Mouse (Mus musculus): Measurements from ENCODE around the gene Gm3115.
"Not testable (repeated sequence)": the region's sequence is repeated elsewhere in the genome, so short reads cannot be mapped to it uniquely, and the experiment has no call there.

Gm3115 gene

GRCm38 (mm10) chr14:4083820-4084219 lies at the start of gene Gm3115:
TSS of gene Gm3115 (plus strand) at chr14:4084120.
- DNase-seq (ENCODE audit: low spot score in 2 of 2): not testable (repeated sequence)

DNA sequence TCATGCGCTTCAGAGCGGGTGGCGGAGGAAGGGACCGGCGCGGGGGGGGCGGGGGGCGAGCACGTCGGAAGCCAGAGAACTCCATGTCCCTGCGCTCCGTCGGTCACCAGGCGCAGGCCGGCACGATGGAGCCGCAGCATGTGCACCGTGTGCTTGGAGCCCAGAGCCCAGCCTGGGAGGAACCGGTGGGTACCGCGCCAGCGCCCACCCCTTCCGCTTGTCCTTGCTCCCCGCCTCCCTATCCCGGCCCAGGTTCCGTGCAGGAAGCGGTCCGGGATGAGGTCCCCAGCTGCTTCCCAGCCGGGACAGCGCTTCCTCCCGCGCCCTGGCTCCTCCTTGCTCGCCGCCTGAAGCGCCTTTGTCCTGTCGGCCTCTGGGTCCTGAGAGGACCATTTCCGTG lies 26.5 kb downstream of the Gm3115 start, which contains the start of gene Gm8108:
Gene Gm8108, plus strand, starts transcription at position 101 of the 400 bp plus-strand sequence.
- not testable (repeated sequence) for DNase-seq (ENCODE audit: low spot score in 2 of 2)

GRCm38 (mm10) chr14:4141646-4142045 lies 57.7 kb downstream of the Gm3115 start:
- DNase-seq (ENCODE audit: low spot score in 2 of 2): not testable (repeated sequence)
